Mouse (Mus musculus) heart, postnatal 0 days (tissue): ENCODE measurements at regions not wholly inside any gene's neighbourhood (a gene's known extent, or its start where the extent isn't known, plus 50 kb on each side); places are given as distances from the start of the nearest gene placed in this dataset.

Experiments used
- CTCF ChIP-seq: IDR thresholded peaks from 2 replicates; pipeline ENCODE4 v1.5.1; 2016; ENCODE audit warnings: antibody characterized with exemption, control low read depth, low read depth
- EP300 ChIP-seq: IDR thresholded peaks from 2 replicates; pipeline ENCODE4 v1.6.1; 2016; ENCODE audit warnings: antibody characterized with exemption, low read depth

- TF ChIP-seq EP300 (no peak), CTCF (no peak)
Observed at GRCm38 (mm10) chr13:82619005-82619653, 836.3 kb downstream of the Cetn3 start.
